Mouse (Mus musculus): ENCODE measurements at regions not wholly inside any gene's neighbourhood (a gene's known extent, or its start where the extent isn't known, plus 50 kb on each side); places are given as distances from the start of the nearest gene placed in this dataset.
"Not testable (repeated sequence)": the region's sequence is repeated elsewhere in the genome, so short reads cannot be mapped to it uniquely, and the experiment has no call there.

DNA sequence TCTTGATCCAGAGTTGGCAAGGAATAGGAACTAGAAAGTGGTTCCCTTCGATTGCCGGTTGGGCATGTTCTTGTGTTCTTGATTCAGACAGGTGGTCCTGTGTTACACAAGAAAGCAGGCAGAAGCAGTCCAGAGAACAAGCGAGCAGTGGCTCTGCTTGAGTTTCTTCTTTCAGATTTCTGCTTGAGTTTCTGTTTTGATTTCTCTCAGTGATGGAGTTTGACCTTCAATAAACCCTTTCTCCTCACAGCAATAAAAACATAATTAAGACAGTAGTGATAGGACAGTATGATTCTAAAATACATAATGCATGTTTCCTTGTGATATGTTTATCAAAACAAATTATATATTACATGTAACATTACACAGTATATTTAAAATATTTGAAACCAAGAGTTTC, 59.1 kb downstream of the Klf6 start:
- no peak for ATAC-seq (replicated peaks; ENCODE audit: low FRiP score, low TSS enrichment, poor library complexity, severe bottlenecking)

DNA sequence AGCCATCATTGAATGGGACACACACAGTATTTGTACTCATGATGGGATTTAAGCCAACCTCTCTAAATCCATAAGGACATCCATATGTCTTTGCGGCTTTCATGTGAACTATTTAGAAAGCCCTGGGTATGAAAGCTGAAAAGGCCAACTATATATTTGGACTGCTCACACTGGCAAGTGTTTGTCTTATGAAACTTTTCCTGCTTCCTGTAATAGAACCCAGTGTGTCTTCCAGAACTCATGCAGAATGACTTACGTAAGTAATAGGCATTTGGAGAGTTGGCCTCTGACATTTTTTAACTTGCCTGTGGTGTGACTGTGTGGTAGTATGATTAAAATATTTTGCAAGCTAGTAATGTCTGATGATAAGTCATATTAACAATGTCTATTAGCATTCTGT, 70.2 kb downstream of the Klf6 start:
- ATAC-seq (replicated peaks; ENCODE audit: low FRiP score, low TSS enrichment, poor library complexity, severe bottlenecking) = no peak

DNA sequence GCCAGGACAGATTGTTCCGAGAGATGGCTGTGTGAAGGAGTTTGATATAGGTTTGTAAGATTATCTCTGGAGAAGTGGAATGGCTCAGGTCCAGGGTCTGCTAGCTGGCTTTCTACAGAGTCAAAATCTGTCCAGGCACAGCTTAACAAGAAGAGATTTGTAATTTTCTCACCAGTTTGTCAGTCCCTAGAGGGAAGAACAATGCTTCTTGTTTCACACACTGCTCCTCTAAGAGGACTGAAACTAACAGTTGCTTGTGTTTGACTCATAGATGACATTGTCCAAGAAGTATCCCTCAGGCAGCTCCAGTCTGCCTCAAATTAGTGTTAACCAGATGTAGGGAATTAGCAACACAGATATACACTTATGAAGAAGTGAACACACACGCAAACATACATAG, 76.2 kb downstream of the Klf6 start:
- ATAC-seq (replicated peaks; ENCODE audit: low FRiP score, low TSS enrichment, poor library complexity, severe bottlenecking) = no peak

DNA sequence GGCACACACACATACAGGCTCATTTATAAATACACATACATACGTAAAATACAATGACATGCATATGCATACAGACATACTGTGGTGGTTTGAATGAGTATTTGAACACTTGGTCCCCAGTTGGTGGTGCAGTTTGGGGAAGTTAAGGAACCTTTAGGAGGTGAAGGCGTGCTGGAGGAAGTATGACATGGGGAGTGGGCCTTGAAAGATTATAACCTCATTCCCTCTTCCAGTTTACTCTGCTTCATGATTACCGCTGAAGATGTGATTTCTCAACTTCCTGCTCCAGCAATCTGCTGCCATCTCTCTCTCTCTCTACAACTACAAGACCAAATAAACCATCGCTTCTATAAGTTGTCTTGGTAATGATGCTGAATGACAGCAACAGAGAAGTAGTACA, 76.7 kb downstream of the Klf6 start:
- no peak for ATAC-seq (replicated peaks; ENCODE audit: low FRiP score, low TSS enrichment, poor library complexity, severe bottlenecking)

DNA sequence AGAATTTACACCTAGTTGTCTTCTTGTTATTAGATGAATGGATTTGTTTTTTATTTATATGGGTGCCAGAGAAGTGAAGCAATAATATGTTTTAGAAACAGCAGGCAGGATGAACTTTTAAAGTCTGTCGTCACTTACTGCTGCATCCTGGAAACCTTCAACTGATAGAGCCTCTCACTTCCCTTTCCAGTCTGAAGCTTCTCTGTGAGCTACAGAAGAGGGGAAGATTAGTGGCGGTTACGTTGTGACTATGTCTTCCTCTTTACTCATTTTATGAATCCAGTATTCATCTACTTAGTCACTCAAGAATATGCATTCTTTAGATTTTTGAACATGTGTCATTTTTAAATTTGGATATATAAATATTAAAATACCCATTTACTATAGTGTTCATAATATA, 78.1 kb downstream of the Klf6 start:
- no peak for ATAC-seq (replicated peaks; ENCODE audit: low FRiP score, low TSS enrichment, poor library complexity, severe bottlenecking)

DNA sequence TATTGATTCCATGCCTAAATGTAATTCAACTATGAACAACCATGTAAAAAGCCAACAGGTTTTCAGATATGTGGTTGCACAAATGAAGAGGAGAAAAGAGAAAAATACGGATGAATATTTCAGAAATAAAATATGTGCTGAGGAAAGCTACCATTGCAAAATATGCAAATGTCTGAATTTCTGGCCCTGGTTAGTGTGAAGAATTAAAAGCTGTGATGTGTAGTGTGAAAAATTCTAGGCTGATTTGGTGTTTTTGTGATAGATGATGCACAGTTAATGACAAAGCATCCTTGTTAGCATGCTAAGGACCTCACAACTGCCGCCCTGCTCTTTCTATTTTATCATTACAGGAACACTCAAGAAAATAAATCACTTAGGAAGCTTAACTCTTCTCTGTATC, 91.6 kb downstream of the Klf6 start:
- ATAC-seq (replicated peaks; ENCODE audit: low FRiP score, low TSS enrichment, poor library complexity, severe bottlenecking) = no peak

DNA sequence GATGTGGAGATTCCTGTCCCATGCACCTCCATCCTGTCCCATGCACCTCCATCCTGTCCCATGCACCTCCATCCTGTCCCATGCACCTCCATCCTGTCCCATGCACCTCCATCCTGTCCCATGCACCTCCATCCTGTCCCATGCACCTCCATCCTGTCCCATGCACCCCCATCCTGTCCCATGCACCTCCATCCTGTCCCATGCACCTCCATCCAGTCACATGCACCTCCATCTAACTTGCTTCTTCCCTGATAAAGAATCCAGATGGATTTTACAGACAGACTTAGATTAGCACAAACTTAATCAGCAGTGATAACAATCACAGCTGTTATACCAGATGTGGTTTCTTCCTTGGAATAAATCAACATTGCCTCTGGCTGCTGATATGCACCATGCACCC, 93.8 kb downstream of the Klf6 start:
- not testable (repeated sequence) for ATAC-seq (replicated peaks; ENCODE audit: low FRiP score, low TSS enrichment, poor library complexity, severe bottlenecking)

DNA sequence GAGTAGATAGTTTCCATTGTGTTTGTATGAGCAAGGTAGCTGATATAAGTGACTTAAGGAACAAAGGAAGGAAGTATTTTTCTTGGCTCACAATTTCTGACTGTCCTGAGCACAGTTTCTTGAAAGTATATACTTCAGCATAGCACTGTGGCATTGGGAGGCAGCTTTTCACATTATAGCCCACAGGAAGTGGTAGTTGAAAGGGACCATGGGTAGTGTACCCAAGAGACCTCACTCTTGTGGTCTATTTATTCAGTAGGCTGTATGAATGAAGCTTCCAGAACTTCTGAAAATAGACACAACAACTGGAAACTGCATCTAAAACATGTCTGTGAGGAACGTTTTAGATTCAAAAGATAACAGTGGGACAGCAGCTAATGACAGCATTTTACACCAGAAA, 94.9 kb downstream of the Klf6 start:
- no peak for ATAC-seq (replicated peaks; ENCODE audit: low FRiP score, low TSS enrichment, poor library complexity, severe bottlenecking)

DNA sequence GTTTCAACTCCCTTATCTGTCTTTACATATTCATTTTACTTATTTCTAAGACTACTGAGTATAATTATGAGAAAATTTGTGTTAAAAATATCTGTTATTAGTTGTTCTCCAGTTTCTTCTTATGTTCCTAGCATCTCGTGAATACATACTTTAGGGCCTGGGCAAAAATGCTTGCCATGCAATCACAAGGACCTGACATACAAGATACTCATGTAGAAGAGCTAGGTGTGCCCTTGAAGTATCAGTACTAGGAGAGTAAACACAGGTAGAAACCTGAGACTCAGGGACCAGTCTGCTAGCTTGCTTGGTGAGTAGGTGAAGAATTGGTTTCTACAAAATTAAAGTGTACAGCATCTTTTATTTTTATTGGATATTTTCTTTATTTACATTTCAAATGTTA, 101.7 kb downstream of the Klf6 start:
- ATAC-seq (replicated peaks; ENCODE audit: low FRiP score, low TSS enrichment, poor library complexity, severe bottlenecking) = no peak

DNA sequence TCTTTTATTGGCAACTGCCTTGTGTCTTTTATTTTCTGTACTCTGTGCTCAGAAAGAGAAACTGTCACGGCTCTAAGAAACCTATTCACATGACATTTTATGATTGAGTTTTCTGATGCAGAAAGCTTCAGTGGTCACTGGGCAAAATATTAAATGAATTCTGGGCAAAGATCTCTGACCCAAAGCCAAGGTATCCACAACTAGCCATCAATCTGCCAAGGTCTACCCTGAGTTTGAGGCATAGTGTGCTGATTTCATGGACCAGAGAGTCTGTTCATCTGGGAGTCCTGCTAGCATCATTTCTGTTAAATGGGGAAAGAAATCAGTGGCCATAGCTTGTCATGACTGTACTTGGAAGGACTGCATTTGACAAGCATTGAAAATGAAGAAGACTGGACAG, 103.3 kb downstream of the Klf6 start:
- no peak for ATAC-seq (replicated peaks; ENCODE audit: low FRiP score, low TSS enrichment, poor library complexity, severe bottlenecking)

DNA sequence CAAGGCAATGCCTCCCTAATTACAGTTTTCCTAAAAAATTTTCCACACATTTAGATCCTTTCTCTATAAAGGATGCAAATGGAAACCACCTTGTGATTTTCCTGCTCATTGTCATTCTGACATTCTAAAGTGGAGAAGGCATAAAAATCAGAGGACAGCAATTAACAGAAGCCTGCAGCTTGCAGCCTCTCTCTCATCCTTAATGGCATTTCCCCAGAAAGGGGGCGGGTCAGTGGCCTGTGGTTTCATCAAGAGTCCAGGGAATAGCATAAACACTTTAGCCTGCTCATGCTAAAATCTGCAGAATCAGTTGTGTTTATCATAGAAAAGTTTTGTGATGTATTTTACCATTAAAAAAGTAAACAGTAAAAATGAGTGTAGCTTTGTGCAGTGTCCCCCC, 117.3 kb downstream of the Klf6 start:
- no peak for ATAC-seq (replicated peaks; ENCODE audit: low FRiP score, low TSS enrichment, poor library complexity, severe bottlenecking)

DNA sequence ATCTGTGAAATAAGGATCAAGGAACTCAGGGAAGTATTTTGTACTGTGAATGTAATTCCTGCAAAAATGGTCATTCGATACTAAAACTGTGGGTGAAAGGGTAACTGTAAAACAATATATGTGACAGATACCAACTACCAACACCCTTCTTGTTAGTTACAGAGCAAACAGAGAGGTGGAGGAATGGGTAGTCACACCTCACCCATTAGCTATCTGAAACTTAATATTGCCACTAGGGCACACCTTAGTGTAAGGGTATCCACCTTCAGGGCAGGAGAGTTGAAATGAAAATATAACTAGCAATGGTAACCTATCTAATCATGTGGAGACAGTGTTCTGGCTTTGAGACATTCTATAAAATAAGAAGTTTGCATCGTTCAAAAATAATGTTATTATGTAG, 126.2 kb downstream of the Klf6 start:
- no peak for ATAC-seq (replicated peaks; ENCODE audit: low FRiP score, low TSS enrichment, poor library complexity, severe bottlenecking)

DNA sequence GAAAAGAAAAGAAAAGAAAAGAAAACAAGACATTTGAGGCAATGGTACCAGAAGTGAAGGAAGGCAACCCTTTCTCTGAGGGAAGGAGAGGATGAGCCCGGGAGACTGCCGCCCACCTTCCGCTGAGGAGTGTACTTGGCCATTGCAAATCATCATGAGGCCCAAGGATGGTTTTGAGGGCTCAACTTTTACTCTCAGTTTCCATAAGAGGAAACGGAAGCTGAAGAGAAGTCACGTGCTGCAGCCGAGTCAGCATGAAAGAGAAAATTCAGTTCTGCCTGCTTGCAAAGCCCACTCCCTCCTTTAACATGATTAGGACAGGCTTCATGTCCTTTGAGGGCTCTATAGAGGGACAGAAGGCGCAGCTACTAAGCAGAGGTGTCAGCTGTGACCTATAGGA, 127.1 kb downstream of the Klf6 start:
- ATAC-seq (replicated peaks; ENCODE audit: low FRiP score, low TSS enrichment, poor library complexity, severe bottlenecking) = no peak

DNA sequence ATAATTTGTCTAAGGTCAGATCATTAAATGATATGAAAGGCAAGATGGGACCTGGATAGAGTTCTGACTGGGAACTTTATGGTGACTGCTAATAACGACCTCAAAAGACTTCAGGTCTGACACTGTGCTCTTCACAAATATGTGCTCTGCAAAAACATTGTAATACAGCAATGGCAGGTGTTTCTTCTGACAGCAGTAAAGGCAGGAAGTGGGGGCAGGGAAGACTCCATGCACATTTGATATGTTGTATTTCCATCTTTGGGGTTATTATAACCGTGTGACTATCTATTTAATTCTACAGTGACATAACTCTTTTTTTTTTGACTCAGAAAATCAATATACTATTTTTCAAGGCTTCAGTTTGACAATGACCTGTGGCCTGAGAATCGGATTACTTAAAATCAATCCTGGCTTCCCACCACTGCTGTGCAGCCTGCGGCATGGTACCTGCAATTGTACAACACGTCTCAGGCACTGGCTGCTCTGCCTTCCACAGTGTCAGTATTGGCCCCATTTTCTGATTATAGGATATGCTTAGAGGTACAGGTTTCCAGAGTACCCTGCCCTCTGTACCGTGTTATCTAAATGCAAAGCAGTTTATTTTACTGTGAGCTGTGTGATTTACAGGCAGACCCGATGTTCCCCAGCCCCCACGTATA, 139.4 kb downstream of the Klf6 start:
- no peak for ATAC-seq (replicated peaks; ENCODE audit: low FRiP score, low TSS enrichment, poor library complexity, severe bottlenecking)

DNA sequence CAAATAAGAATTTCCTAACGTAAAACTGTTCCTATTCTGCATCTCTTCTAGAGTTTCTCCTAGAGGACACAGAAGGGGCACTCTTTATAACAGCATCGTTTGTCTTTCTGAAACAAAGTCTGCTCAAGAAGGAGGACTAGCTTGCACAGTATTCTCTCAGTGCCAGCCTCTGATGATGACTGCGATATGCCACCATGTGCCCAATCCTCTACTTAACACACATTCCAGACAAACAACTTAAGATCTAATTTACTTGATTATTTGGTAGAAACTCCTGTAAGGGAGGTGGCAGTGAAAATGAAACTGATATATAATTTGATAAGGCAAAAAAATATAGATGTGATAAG, 139.9 kb downstream of the Klf6 start:
- no peak for ATAC-seq (replicated peaks; ENCODE audit: low FRiP score, low TSS enrichment, poor library complexity, severe bottlenecking)

DNA sequence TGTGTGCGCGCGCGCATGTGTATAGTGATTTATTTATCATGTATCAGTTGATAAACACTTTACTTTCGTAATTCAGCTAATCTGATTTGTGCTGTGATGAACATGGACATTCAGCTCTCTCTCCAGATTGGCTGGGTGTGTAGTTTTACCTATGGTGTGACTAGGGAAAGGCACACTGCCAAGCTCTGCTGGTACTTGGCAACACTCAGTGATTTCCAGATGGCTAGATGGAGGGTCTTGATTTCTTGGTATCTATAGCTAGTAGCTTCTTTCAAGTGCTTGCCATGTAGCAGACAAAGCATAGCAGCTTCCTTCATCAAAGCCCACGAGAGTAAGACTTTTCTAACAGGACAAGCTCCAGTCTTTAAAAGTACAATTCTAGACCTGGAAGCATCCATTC, 144.6 kb downstream of the Klf6 start:
- no peak for ATAC-seq (replicated peaks; ENCODE audit: low FRiP score, low TSS enrichment, poor library complexity, severe bottlenecking)

DNA sequence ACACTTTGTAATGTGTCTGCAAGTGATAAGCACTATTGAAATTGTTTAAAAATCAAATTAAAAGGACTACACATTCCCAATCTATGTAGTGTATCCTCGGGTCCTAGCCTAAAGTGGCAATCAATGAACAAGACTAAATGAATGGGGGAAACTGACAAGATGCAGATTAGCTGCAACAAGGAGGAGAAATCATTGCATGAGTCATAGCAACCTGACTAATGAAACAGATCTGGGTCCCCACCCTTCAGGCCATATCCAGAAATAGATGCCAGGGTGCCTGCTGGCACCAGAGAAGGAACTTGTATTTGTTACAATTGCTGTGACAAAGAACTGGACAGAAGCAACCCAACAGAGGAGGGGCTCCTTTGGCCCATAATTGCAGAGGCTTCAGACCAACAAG, 148.4 kb downstream of the Klf6 start:
- no peak for ATAC-seq (replicated peaks; ENCODE audit: low FRiP score, low TSS enrichment, poor library complexity, severe bottlenecking)

DNA sequence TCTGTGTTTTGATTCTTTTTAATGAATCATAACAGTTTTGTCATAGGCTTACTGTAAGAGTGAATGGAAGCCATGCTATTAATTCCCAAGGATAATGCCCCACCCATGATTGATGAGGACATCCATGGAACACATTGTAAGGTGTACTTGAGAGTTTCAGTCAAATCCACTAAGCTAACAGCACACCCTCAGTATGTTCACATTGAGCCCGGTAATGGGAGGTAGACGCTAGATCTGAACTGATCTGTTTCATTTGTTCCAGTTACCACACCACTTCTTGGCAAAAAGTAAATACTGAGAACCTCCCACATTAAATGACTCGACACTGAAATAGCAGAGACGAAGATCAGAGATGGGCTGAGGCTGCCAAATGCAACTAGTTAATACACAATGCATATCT, 165.9 kb downstream of the Klf6 start:
- no peak for ATAC-seq (replicated peaks; ENCODE audit: low FRiP score, low TSS enrichment, poor library complexity, severe bottlenecking)

DNA sequence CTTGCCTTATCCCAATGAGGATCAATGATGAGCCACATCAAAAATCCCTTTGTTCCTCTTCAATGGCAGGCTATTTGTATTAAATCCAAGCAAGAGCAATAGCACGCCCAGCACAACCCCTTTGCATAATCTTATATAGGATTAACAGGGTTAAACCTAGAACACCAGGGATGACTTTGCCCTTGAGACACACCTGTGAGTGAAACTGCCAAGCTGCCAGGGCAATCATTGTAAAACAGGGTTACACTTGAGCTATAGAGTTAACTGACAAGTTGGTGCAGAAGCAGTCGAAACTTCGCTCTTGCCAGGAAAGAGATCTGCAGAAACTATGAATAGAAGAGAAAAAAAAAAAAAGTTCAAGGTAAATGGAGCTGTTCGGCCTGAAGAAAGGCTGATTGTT, 167.6 kb downstream of the Klf6 start:
- no peak for ATAC-seq (replicated peaks; ENCODE audit: low FRiP score, low TSS enrichment, poor library complexity, severe bottlenecking)

DNA sequence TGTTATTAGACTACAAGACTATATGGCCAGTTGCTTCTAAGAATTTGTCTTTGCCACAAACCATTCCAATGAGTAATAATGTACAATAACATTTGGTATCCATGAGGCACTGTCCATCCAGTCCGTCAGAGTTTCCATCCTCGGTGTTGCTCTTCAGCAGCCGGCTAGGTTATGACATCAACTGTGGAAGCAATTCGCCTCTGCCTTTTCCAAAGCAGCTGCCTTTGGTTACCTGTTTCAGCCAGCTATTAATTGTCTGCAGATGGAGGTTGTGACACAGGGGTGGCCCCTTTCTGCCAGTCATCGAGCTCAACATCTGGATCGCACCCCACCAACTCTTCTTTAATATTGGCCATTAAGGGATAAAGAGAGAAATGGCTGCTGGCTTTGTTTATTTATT, 168.2 kb downstream of the Klf6 start:
- no peak for ATAC-seq (replicated peaks; ENCODE audit: low FRiP score, low TSS enrichment, poor library complexity, severe bottlenecking)

DNA sequence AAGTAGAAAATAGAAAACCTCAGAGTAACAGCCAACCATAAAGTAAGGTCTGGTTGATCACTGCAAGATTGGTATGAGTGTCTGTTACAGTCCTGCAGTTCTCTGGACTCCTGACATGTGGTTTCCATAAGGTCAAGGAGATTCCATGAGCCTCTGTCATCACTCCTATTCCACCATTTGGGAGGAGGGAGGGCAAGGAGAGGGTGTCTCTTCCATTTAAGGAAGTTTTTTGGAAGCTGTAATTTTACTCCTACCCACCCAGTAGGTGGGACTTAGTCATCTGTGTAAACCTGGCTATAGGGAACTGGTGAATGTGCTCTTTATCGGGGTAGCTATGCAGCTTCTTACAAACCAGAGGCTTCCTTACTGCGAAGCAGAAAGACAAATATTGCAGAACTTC, 168.8 kb downstream of the Klf6 start:
- ATAC-seq (replicated peaks; ENCODE audit: low FRiP score, low TSS enrichment, poor library complexity, severe bottlenecking) = no peak

DNA sequence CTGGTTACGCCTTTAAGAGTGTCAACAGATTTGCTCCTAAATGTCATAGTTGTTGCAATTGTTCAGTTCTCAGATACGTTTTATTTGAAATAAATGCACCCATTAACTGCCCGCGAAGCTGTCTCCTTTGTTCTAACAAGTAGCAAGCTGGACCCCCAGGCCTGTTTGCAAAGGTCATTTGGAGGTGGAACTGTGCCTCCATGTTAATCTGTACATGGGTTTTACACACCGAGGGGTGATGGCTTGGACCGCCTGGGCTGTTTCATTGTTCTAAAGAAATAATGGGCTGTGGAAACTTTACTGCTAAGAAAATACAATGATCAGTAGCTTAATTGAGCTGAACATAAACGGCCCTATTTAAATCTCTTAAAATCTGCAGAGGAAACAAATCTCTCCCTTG, 178.8 kb downstream of the Klf6 start:
- no peak for ATAC-seq (replicated peaks; ENCODE audit: low FRiP score, low TSS enrichment, poor library complexity, severe bottlenecking)

Data from megakaryocyte-erythroid progenitor cell, adult 5-6 weeks (primary cell).